Mouse (Mus musculus) liver, embryonic 15.5 days (tissue): Measurements from ENCODE around the gene Smim6. TPM values are rescaled to one million over a fixed set of nuclear protein-coding genes. Genes with fewer than 3 reads are reported as not detected.

Experiments
- ATAC-seq: fragments of 200-750 bp; cut with Nextera tagmentation; 2 replicates; pipeline ENCODE4 v1.8.0; 2017; ENCODE audit warnings: moderate number of reproducible peaks, mild to moderate bottlenecking, moderate library complexity; ENCODE audit not compliant: insufficient read depth
- H3K27ac ChIP-seq: fragments of 300-500 bp; sonication (generic); replicated peaks from 2 replicates; pipeline ENCODE4 v1.5.1; 2015; ENCODE audit warnings: mild to moderate bottlenecking, inconsistent platforms
- H3K27me3 ChIP-seq: fragments of 300-500 bp; sonication (generic); 2 replicates; pipeline ENCODE4 v1.6.1; 2015; ENCODE audit warnings: mild to moderate bottlenecking, inconsistent platforms
- H3K36me3 ChIP-seq: fragments of 300-500 bp; sonication (generic); replicated peaks from 2 replicates; pipeline ENCODE4 v1.6.1; 2015; ENCODE audit warnings: moderate library complexity, mild to moderate bottlenecking, inconsistent platforms
- H3K4me1 ChIP-seq: fragments of 300-500 bp; sonication (generic); replicated peaks from 2 replicates; pipeline ENCODE4 v1.6.1; 2015; ENCODE audit warnings: inconsistent platforms
- H3K4me2 ChIP-seq: fragments of 300-500 bp; sonication (generic); 2 replicates; pipeline ENCODE4 v1.6.1; 2015; ENCODE audit warnings: moderate library complexity, mild to moderate bottlenecking, inconsistent platforms
- H3K4me3 ChIP-seq: fragments of 300-500 bp; sonication (generic); replicated peaks from 2 replicates; pipeline ENCODE4 v1.5.1; 2015; ENCODE audit warnings: mild to moderate bottlenecking, inconsistent platforms
- H3K9ac ChIP-seq: fragments of 300-500 bp; sonication (generic); 2 replicates; pipeline ENCODE4 v1.6.1; 2015; ENCODE audit warnings: moderate library complexity, mild to moderate bottlenecking, inconsistent platforms
- H3K9me3 ChIP-seq: fragments of 300-500 bp; sonication (generic); replicated peaks from 2 replicates; pipeline ENCODE4 v1.6.1; 2016; ENCODE audit warnings: inconsistent platforms
- WGBS: fragments of 180-500 bp; shearing (Covaris S2); methylation state at CpG from one replicate; pipeline ENCODE4 v1.1.7; 2015; ENCODE audit warnings: mixed read lengths; ENCODE audit not compliant: insufficient replicate concordance; 5-methylcytosine and 5-hydroxymethylcytosine counted together
- polyA plus RNA-seq: library from polyadenylated mRNA; unstranded; fragments of >200 nt; fragmentation: Nextera tagmentation; extraction: Ambion mirVana; gene quantifications from 2 replicates; pipeline ENCODE4 v1.2.1, GENCODE M21; 2015

Gene Smim6
- polyA plus RNA-seq, 1 experiment from 2014 or later = 2.7 TPM

DNA sequence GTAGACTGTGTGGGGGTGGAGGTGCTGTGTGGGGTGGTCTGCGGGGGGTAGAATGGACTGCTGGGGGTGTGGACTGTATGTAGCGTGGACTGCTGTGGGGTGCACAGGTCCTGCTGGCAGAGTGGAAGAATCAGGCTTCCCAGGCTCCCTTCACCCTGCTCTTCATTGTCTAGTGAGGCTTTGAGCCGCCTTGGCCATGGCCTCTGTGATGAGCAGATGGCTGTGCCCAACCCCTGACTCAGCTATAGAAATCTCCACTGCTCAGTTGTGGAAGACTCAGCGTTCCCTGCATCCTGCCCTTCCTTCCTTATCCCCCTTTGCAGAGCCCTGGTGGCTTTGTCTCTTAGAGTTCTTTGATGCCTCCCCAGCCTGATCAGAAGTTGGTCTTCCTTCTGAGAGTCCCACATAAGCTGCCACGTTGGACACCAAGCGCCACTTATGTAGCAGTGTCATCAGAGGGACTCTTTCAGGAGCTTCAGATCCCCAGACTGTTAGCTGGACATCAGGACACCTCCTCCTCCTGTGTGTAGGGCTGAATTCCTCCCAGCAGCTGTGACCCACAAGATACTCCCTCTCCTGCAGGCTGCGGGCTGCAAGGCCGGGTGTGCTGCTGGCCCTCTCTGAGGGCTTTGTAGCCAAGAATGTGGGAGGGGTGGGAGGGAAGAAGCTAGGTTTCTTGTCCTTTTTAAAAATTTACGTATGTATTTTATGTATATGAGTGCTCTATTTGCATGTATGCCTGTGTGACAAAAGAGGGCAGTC is 51.0 kb downstream of the Smim6 start:
- WGBS = 81% methylated on average over 9 of the region's 9 CpGs
- no peak for ATAC-seq
- peaks cover 81% of the 10 kb centered on the region for H3K36me3 ChIP-seq

More for the DNA sequence above, 51.0 kb downstream of the Smim6 start:
- Histone ChIP-seq H3K4me3 (no peak overlapping the region), H3K27ac (no peak overlapping the region), H3K4me2 (no peak overlapping the region), H3K9me3 (no peaks in the 10 kb centered on the region), H3K27me3 (no peaks in the 10 kb centered on the region), H3K9ac (no peak overlapping the region), H3K4me1 (peaks cover 20% of the 10 kb centered on the region)

Other genes with a start within 250 kb of the Smim6 start
- 53.4 and 55.8 TPM in 2 replicates for gene Grb2, start 203.4 kb upstream of the Smim6 start, polyA plus RNA-seq
- gene Tmem94, start 146.6 kb upstream of the Smim6 start, polyA plus RNA-seq = 9.9 and 10.1 TPM in 2 replicates
- gene Caskin2, start 98.4 kb upstream of the Smim6 start, polyA plus RNA-seq = 5.7 and 6.7 TPM in 2 replicates
- 13.7 and 18.7 TPM in 2 replicates for gene Tsen54, start 97.3 kb upstream of the Smim6 start, polyA plus RNA-seq
- gene Llgl2, start 88.0 kb upstream of the Smim6 start, polyA plus RNA-seq = 11.9 and 16.2 TPM in 2 replicates
- gene Myo15b, start 53.6 kb upstream of the Smim6 start, polyA plus RNA-seq = 0.45 and 0.46 TPM in 2 replicates
- 37.8 and 40.0 TPM in 2 replicates for gene Smim5, start 12.1 kb upstream of the Smim6 start, polyA plus RNA-seq
- gene Sap30bp, start 21.3 kb downstream of the Smim6 start, polyA plus RNA-seq = 13.0 and 15.0 TPM in 2 replicates
- 8.1 and 10.9 TPM in 2 replicates for gene Recql5, start 21.5 kb downstream of the Smim6 start, polyA plus RNA-seq
- 0.18 and 0.31 TPM in 2 replicates for gene Itgb4, start 62.7 kb downstream of the Smim6 start, polyA plus RNA-seq
- 168 and 190 TPM in 2 replicates for gene Galk1, start 100.7 kb downstream of the Smim6 start, polyA plus RNA-seq
- 540 and 595 TPM in 2 replicates for gene H3f3b, start 115.9 kb downstream of the Smim6 start, polyA plus RNA-seq
- gene Unk, start 118.3 kb downstream of the Smim6 start, polyA plus RNA-seq = 10.1 and 11.6 TPM in 2 replicates
- 21.4 and 23.3 TPM in 2 replicates for gene Unc13d, start 165.9 kb downstream of the Smim6 start, polyA plus RNA-seq
- gene Wbp2, start 175.0 kb downstream of the Smim6 start, polyA plus RNA-seq = 83.9 and 93.0 TPM in 2 replicates
- gene Trim47, start 215.2 kb downstream of the Smim6 start, polyA plus RNA-seq = 5.4 and 7.6 TPM in 2 replicates
- 1.2 and 1.5 TPM in 2 replicates for gene Trim65, start 219.1 kb downstream of the Smim6 start, polyA plus RNA-seq
- 48.8 and 51.1 TPM in 2 replicates for gene Mrpl38, start 226.9 kb downstream of the Smim6 start, polyA plus RNA-seq